Mouse (Mus musculus): Measurements from ENCODE around the gene Trim9. TPM values are rescaled to one million over a fixed set of nuclear protein-coding genes. Genes with fewer than 3 reads are reported as not detected.

Trim9 gene
- total RNA-seq (2014; rRNA removed) (219 and 234 TPM in 2 replicates), polyA plus RNA-seq (2015; fragmentation: Nextera tagmentation; extraction: Ambion mirVana) (116 and 120 TPM in 2 replicates)

GRCm38 (mm10) chr12:70347202-70347841 is at the start of gene Trim9:
Trim9 (minus strand) TSS chr12:70347614.
- H3K4me3 ChIP-seq (ENCODE audit: low read depth, low read length) = peak within 1 kb of the TSS; percentile 82
- ATAC-seq (ENCODE audit: low FRiP score) = peak; percentile 96
- peak within 1 kb of the TSS; percentile 79 for H3K4me2 ChIP-seq (ENCODE audit: low read depth, low read length, poor library complexity, severe bottlenecking)
- H3K4me1 ChIP-seq (ENCODE audit: insufficient read depth, low read length) = peaks cover 6% of the 10 kb centered on the region; the same call in 1 of the 2 replicates
- DNase-seq (ENCODE audit: low spot score) = peak; percentile 98
- H3K9ac ChIP-seq (replicated peaks; ENCODE audit: low read length, poor library complexity, severe bottlenecking) = peak within 1 kb of the TSS; percentile 93
- H3K27ac ChIP-seq (ENCODE audit: low read depth, low read length) = peak within 1 kb of the TSS; percentile 99
- whole genome bisulfite sequencing = under 1% methylated on average over 44 of the region's 50 CpGs
- no peaks in the 10 kb centered on the region for H3K9me3 ChIP-seq (ENCODE audit: low read length)
- H3K36me3 ChIP-seq (ENCODE audit: insufficient read depth, low read length) = no peaks in the 10 kb centered on the region
- no peak; the same call in 1 of the 2 replicates for TF ChIP-seq CTCF (IDR thresholded peaks at IDR 0.05)
- H3K27me3 ChIP-seq (ENCODE audit: insufficient read depth, low read length) = no peaks in the 10 kb centered on the region

- Histone ChIP-seq H3K4me3 (ENCODE audit: low read depth, low read length) (no peak overlapping the region), H3K9ac (replicated peaks; ENCODE audit: low read length, poor library complexity, severe bottlenecking) (no peak overlapping the region), H3K27me3 (ENCODE audit: insufficient read depth, low read length) (no peaks in the 10 kb centered on the region), H3K36me3 (ENCODE audit: insufficient read depth, low read length) (no peaks in the 10 kb centered on the region), H3K4me2 (ENCODE audit: low read depth, low read length, poor library complexity, severe bottlenecking) (no peak overlapping the region), H3K4me1 (ENCODE audit: insufficient read depth, low read length) (no peaks in the 10 kb centered on the region), H3K27ac (ENCODE audit: low read depth, low read length) (no peak overlapping the region), H3K9me3 (ENCODE audit: low read length) (no peaks in the 10 kb centered on the region)
- WGBS = 89% methylated on average over 3 of the region's 3 CpGs
- no peak for DNase-seq (ENCODE audit: low spot score)
- TF ChIP-seq CTCF (IDR thresholded peaks at IDR 0.05) = no peak
- no peak for ATAC-seq (ENCODE audit: low FRiP score)
Observed at GRCm38 (mm10) chr12:70395061-70395460, 47.6 kb upstream of the Trim9 start.

GRCm38 (mm10) chr12:70391236-70391635 is 43.8 kb upstream of the Trim9 start:
- Histone ChIP-seq H3K9ac (replicated peaks; ENCODE audit: low read length, poor library complexity, severe bottlenecking) (no peak overlapping the region), H3K9me3 (ENCODE audit: low read length) (no peaks in the 10 kb centered on the region), H3K4me2 (ENCODE audit: low read depth, low read length, poor library complexity, severe bottlenecking) (no peak overlapping the region), H3K27me3 (ENCODE audit: insufficient read depth, low read length) (no peaks in the 10 kb centered on the region), H3K36me3 (ENCODE audit: insufficient read depth, low read length) (no peaks in the 10 kb centered on the region), H3K27ac (ENCODE audit: low read depth, low read length) (no peak overlapping the region), H3K4me3 (ENCODE audit: low read depth, low read length) (no peak overlapping the region), H3K4me1 (ENCODE audit: insufficient read depth, low read length) (no peaks in the 10 kb centered on the region)
- no peak for DNase-seq (ENCODE audit: low spot score)
- WGBS = 95% methylated on average over 3 of the region's 3 CpGs
- no peak for TF ChIP-seq CTCF (IDR thresholded peaks at IDR 0.05)
- no peak for ATAC-seq (ENCODE audit: low FRiP score)

DNA sequence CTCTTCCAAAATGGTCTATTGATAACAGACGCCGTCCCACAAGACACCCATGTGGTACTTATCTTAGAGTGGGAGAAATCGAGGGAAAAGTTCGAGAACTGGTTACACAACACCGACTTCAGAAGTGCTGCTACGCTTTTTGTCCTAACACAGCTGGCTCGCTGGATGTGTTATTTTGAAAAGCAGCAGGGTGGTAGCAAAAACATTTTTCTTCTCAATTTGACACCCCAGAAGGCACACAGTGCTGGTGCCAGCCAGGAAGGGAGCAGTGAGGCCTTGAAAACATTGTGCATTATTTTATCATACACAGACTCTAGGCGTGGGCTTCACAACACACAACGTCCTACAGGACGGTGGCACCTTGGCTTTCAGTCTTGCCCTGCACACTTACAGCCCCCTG is 27.6 kb upstream of the Trim9 start:
- DNase-seq (ENCODE audit: low spot score) (no peak), ATAC-seq (ENCODE audit: low FRiP score) (no peak)
- Histone ChIP-seq H3K27me3 (ENCODE audit: insufficient read depth, low read length) (no peaks in the 10 kb centered on the region), H3K36me3 (ENCODE audit: insufficient read depth, low read length) (no peaks in the 10 kb centered on the region), H3K9ac (replicated peaks; ENCODE audit: low read length, poor library complexity, severe bottlenecking) (no peak overlapping the region), H3K4me2 (ENCODE audit: low read depth, low read length, poor library complexity, severe bottlenecking) (no peak overlapping the region), H3K27ac (ENCODE audit: low read depth, low read length) (no peak overlapping the region), H3K9me3 (ENCODE audit: low read length) (no peaks in the 10 kb centered on the region), H3K4me1 (ENCODE audit: insufficient read depth, low read length) (no peaks in the 10 kb centered on the region), H3K4me3 (ENCODE audit: low read depth, low read length) (no peak overlapping the region)
- 87% methylated on average over 10 of the region's 10 CpGs for WGBS
- no peak for TF ChIP-seq CTCF (IDR thresholded peaks at IDR 0.05)

DNA sequence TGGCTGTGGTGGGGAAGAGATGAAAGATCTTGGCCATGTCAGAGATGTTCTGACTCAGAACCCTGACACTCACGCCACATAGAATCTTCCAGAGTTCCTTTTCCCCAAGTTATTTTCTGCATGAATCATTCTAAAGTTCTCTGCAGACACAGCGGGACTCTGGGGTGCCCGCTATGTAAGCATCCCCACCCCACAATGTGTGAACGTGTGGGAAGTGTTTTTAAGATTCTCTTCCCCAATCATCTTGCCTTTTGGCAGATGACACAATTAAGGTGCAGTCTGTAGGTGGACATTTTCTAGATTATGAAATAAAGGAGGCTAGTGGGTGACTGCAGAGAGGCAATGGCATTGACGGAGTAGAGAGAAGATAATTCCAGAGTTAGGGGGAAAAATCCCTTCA is 25.5 kb upstream of the Trim9 start:
- no peak overlapping the region for H3K4me3 ChIP-seq (ENCODE audit: low read depth, low read length)
- no peak overlapping the region for H3K4me2 ChIP-seq (ENCODE audit: low read depth, low read length, poor library complexity, severe bottlenecking)
- H3K27me3 ChIP-seq (ENCODE audit: insufficient read depth, low read length) = no peaks in the 10 kb centered on the region
- ATAC-seq (ENCODE audit: low FRiP score) = no peak
- H3K4me1 ChIP-seq (ENCODE audit: insufficient read depth, low read length) = no peaks in the 10 kb centered on the region; the same call in 1 of the 2 replicates
- H3K9ac ChIP-seq (replicated peaks; ENCODE audit: low read length, poor library complexity, severe bottlenecking) = no peak overlapping the region
- TF ChIP-seq CTCF (IDR thresholded peaks at IDR 0.05) = no peak
- no peaks in the 10 kb centered on the region for H3K9me3 ChIP-seq (ENCODE audit: low read length)
- DNase-seq (ENCODE audit: low spot score) = no peak
- H3K27ac ChIP-seq (ENCODE audit: low read depth, low read length) = no peak overlapping the region
- no peaks in the 10 kb centered on the region for H3K36me3 ChIP-seq (ENCODE audit: insufficient read depth, low read length)
- 90% methylated on average over 5 of the region's 5 CpGs for WGBS

DNA sequence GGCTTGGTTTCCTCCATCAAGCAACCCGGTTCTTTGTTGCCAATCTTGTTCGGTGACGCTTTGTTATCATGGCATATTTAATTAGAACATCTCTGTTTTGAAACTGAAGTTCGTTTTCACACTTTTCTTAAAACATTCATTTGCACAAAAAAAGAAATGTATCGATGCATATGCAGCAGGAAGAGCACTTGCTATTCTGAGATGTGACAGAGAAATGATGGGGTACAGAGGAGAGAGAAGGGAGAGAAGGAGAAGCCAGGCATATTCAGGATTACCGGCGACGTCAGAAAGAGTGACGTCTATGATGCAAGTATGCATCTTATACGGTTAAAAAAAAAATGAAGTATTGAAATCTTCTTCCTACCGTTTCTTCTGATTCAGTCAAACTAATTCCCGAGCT is 21.9 kb upstream of the Trim9 start:
- Histone ChIP-seq H3K9me3 (ENCODE audit: low read length) (no peaks in the 10 kb centered on the region), H3K4me1 (ENCODE audit: insufficient read depth, low read length) (peaks cover 5% of the 10 kb centered on the region; the same call in 1 of the 2 replicates), H3K4me3 (ENCODE audit: low read depth, low read length) (no peak overlapping the region), H3K27ac (ENCODE audit: low read depth, low read length) (no peak overlapping the region), H3K36me3 (ENCODE audit: insufficient read depth, low read length) (no peaks in the 10 kb centered on the region), H3K4me2 (ENCODE audit: low read depth, low read length, poor library complexity, severe bottlenecking) (no peak overlapping the region), H3K9ac (replicated peaks; ENCODE audit: low read length, poor library complexity, severe bottlenecking) (no peak overlapping the region), H3K27me3 (ENCODE audit: insufficient read depth, low read length) (no peaks in the 10 kb centered on the region)
- no peak for TF ChIP-seq CTCF (IDR thresholded peaks at IDR 0.05)
- ATAC-seq (ENCODE audit: low FRiP score) (no peak), DNase-seq (ENCODE audit: low spot score) (no peak)
- 81% methylated on average over 12 of the region's 12 CpGs for WGBS

All from midbrain, postnatal 0 days (tissue).